Mouse (Mus musculus) neural tube, embryonic 13.5 days (tissue): ENCODE results near the gene Cct4. TPM values are rescaled to one million over a fixed set of nuclear protein-coding genes. Genes with fewer than 3 reads are reported as not detected.

Experiments
- ATAC-seq: fragments of 200-750 bp; cut with Nextera tagmentation; 2 replicates; pipeline ENCODE4 v1.8.0; 2017; ENCODE audit warnings: low read depth, mild to moderate bottlenecking, moderate TSS enrichment, moderate library complexity
- H3K27ac ChIP-seq: fragments of 300-500 bp; sonication (generic); replicated peaks from 2 replicates; pipeline ENCODE4 v1.5.1; 2015; ENCODE audit warnings: moderate library complexity, mild to moderate bottlenecking, inconsistent platforms
- H3K27me3 ChIP-seq: fragments of 300-500 bp; sonication (generic); 2 replicates; pipeline ENCODE4 v1.6.1; 2015; ENCODE audit warnings: mild to moderate bottlenecking, inconsistent platforms
- H3K36me3 ChIP-seq: fragments of 300-500 bp; sonication (generic); 2 replicates; pipeline ENCODE4 v1.6.1; 2015; ENCODE audit warnings: mild to moderate bottlenecking, inconsistent platforms
- H3K4me1 ChIP-seq: fragments of 300-500 bp; sonication (generic); replicated peaks from 2 replicates; pipeline ENCODE4 v1.6.1; 2015; ENCODE audit warnings: inconsistent platforms
- H3K4me2 ChIP-seq: fragments of 300-500 bp; sonication (generic); 2 replicates; pipeline ENCODE4 v1.6.1; 2015; ENCODE audit warnings: inconsistent platforms, mild to moderate bottlenecking, moderate library complexity
- H3K4me3 ChIP-seq: fragments of 300-500 bp; sonication (generic); 2 replicates; pipeline ENCODE4 v1.5.1; 2015; ENCODE audit warnings: mild to moderate bottlenecking, inconsistent platforms
- H3K9ac ChIP-seq: fragments of 300-500 bp; sonication (generic); 2 replicates; pipeline ENCODE4 v1.6.1; 2015; ENCODE audit warnings: moderate library complexity, mild to moderate bottlenecking, inconsistent platforms
- H3K9me3 ChIP-seq: fragments of 300-500 bp; sonication (generic); 2 replicates; pipeline ENCODE4 v1.6.1; 2016; ENCODE audit warnings: inconsistent platforms
- WGBS: fragments of 180-500 bp; shearing (Covaris S2); methylation state at CpG from one replicate; pipeline ENCODE4 v1.1.7; 2015; 5-methylcytosine and 5-hydroxymethylcytosine counted together
- polyA plus RNA-seq: library from polyadenylated mRNA; unstranded; fragments of >200 nt; fragmentation: Nextera tagmentation; extraction: Ambion mirVana; gene quantifications from 2 replicates; pipeline ENCODE4 v1.2.1, GENCODE M21; 2015

Cct4 gene
- polyA plus RNA-seq, 1 experiment from 2014 or later, result 306 TPM

DNA sequence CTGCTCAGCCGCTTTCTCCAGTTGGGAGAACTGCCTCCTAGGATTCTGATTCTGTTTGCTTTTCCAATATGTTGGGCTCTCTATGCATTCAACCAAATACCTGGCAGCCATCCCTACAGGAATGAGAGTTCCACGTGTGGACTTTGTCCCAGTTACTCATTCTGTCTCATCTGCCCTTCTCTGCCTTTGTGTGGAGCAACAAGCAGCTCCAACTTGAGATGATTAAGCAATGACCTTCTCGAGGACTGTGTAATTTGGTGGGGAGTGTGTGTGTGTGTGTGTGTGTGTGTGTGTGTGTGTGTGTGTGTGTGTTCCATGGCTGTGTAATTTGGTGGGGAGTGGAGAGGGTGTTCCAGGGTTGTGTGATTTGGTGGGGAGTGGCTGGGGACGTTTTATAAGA, 62.0 kb downstream of the Cct4 start:
- Histone ChIP-seq H3K27me3 (0 out of 2 replicates have a peak, but pooled peaks cover 3% of the 10 kb centered on the region), H3K9me3 (no peaks in the 10 kb centered on the region), H3K4me1 (no peaks in the 10 kb centered on the region; the same call in 1 of the 2 replicates), H3K27ac (no peak overlapping the region), H3K36me3 (no peaks in the 10 kb centered on the region), H3K4me2 (no peak overlapping the region), H3K9ac (no peak overlapping the region), H3K4me3 (no peak overlapping the region)
- no peak for ATAC-seq
- WGBS, result 72% methylated on average over 4 of the region's 4 CpGs

Other genes with a start within 250 kb of the Cct4 start
- 1.8 and 2.0 TPM in 2 replicates for gene B3gnt2, start 129.6 kb upstream of the Cct4 start, polyA plus RNA-seq
- gene Zrsr1, start 18.5 kb upstream of the Cct4 start, polyA plus RNA-seq, result 8.9 and 9.4 TPM in 2 replicates
- 6.7 and 7.4 TPM in 2 replicates for gene Gm28048, start 8.4 kb upstream of the Cct4 start, polyA plus RNA-seq
- 302 and 308 TPM in 2 replicates for gene Commd1, start 8.1 kb upstream of the Cct4 start, polyA plus RNA-seq
- gene Fam161a, start 17.0 kb downstream of the Cct4 start, polyA plus RNA-seq, result 4.1 and 4.9 TPM in 2 replicates